Mouse (Mus musculus) urinary bladder, postnatal 10 days (tissue): ENCODE measurements around the gene Rorc.

Experiments
- DNase-seq: peaks from one replicate; pipeline ENCODE4 v3.0.0; 2022; ENCODE audit warnings: low spot score

The Rorc gene

DNA sequence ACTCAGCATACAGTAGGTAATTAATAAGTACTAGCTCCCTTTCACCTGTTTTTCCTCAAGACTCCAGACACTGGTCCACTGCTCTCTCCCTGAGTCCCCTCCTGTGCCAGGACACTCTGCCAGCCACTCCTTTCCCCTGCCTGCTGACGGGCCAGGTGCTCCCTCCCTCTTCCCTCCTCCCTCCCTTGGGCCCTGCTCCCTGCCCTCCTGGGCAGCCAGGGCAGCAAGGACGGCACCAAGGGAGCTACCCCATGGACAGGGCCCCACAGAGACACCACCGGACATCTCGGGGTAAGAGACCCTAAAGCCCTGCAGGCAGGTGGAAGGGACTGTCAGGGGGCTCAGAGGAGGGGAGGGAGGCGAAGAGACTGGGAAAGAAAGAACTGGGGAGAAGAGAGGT, at the start of gene Rorc:
Rorc (plus strand) TSS at position 154 of the 400 bp plus-strand sequence.
- no peak for DNase-seq

- no peak for DNase-seq
These were observed 43.9 kb upstream of the Rorc start for GRCm38 (mm10) chr3:94328681-94329080.

DNA sequence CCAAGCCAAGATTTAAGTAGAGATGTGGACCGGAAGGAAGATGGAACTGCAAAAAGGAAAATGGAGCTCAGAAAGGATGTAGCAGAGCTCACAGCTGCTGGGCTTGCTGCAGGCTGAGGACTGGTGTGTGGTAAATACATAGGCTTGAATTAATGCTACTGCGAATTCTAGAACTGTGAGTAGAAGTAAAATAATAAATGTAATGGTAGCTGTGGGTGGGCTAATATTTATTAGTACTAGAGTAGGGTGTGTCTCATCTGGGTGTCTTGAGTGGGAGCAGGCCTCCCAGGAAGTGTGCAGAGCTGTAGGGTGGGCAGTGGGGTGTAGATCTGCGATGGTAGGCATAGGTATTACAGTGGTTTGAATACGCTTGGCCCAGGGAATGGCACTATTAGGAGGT, 38.2 kb upstream of the Rorc start:
- DNase-seq: no peak

- no peak for DNase-seq
These were observed 34.1 kb upstream of the Rorc start for GRCm38 (mm10) chr3:94338522-94338921.

- no peak for DNase-seq
These were observed 30.6 kb upstream of the Rorc start, which contains the start of gene Them5 for GRCm38 (mm10) chr3:94341959-94342422. TSS of gene Them5 (plus strand) at chr3:94342099.

GRCm38 (mm10) chr3:94342552-94342951, 30.0 kb upstream of the Rorc start:
- DNase-seq: no peak

DNA sequence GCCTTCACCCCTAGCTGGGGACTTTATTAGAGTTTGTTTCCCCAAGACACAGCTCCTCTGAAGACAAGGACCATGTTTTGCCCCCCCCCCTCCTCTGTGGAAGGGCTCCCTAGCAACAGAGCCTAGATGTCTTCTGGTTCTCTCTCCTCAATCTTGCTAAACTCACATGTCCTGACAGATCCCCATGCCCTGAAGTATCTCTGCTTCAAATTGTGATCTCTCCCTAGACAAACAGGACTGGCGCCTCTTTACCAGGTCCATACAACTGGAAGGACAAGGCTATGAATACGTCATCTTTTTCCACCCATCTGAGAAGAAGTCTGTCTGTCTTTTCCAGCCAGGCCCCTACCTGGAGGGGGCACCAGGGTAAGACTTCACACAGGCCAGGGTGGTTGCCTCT, 28.4 kb upstream of the Rorc start:
- DNase-seq: no peak

DNA sequence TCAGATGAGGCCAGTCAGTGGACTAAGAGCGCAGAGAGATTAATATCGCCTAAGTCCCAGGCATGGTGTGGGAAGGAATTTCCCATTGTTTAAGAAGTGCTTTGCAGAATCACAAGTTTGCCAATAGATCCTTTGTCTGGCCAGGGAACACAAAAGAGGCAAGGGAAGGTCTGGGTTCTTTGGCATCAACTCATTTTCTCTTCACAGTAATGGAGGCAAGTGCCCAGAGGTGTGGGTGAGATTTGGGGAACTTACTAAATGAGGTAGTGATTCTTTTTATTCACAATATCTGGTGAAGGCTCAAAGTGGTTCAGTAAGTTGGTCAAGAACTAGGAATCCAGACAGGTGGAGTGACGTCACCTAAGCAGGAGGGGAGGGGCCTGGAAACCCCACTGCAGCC, 27.7 kb upstream of the Rorc start:
- DNase-seq: no peak

- no peak for DNase-seq
These were observed 24.4 kb upstream of the Rorc start for GRCm38 (mm10) chr3:94348146-94348545.

DNA sequence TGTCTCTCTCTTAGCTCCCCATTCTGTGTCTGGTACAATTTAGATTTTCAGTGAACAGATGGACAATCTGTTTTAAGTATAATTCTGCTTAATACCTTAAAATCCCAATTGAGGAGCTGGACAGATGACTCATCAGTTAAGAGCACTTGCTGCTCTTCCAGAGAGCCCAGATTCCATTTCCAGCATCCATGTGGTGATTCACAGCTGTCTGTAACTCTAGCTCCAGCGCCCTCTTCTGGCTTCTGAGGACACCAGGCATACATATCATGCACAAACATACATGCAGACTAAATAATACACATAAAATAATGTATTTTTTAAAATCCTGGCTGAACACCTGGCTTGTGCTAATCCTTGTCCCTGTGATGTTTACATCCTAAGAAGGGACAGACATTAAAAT, 11.8 kb upstream of the Rorc start:
- no peak for DNase-seq

DNA sequence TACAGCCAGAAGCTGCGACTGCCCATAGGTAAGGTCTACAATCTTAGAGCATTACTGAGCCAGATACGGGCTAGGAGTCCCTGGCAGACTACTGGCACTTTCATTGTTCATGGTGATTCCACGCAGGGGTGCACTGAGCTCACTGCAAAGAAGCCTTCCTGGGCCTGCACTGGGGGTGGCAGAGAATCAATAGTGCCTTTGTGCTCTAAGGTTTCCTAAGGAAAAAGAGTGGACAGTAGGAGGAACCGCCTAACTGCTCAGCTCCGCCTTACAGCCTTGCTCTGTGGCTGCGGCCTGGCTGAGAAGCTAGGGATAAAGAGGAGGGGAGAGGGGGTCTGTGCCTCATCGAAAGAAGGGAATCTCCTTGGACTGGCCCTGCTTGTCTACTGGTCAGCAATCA, 10.5 kb upstream of the Rorc start, which contains the start of gene C2cd4d:
C2cd4d (plus strand) TSS at position 301 of the 400 bp plus-strand sequence.
- no peak for DNase-seq

- DNase-seq: no peak
These were observed 9.1 kb upstream of the Rorc start for GRCm38 (mm10) chr3:94363291-94364153.

DNA sequence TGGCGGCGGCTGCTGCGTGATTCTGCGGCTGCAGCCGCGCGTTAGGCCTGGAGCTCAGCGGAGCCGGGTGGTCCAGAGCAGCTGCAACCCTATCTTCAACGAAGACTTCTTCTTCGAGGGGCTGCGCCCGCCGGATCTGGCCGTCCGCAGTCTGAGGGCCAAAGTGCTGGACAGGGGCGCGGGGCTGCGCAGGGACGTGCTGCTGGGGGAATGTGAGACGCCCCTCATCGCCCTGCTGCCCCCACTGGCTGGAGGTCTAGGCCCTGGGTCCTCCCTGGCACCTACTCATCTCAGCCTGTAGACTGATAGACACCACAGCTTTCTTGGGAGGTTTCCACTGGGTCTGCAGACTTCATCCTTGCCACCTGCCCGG, 8.5 kb upstream of the Rorc start:
- DNase-seq: no peak

- DNase-seq: no peak
These were observed 5.8 kb upstream of the Rorc start for GRCm38 (mm10) chr3:94366761-94367160.

DNA sequence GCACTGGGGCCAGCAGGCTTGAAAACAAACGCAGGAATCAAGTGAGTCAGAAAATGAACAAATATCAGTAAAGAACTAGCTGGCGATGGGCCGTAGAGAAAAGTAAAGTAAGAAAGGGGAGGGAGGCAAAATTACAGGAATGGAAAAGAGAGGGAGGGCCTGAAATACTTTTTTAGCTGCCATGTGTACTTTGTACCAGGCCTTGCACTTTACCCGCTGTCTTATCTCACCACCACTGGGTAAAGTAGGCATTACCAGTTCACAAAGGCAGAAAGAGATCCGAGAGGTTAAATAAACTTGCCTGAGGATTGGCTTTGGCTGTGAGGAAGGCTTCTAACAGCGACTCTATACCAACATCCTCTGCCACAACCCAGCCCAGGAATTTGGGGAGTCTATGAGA, 5.1 kb upstream of the Rorc start:
- no peak for DNase-seq

GRCm38 (mm10) chr3:94368631-94369030, 4.0 kb upstream of the Rorc start:
- no peak for DNase-seq

- no peak for DNase-seq
These were observed 2.9 kb upstream of the Rorc start for GRCm38 (mm10) chr3:94369709-94370108.

DNA sequence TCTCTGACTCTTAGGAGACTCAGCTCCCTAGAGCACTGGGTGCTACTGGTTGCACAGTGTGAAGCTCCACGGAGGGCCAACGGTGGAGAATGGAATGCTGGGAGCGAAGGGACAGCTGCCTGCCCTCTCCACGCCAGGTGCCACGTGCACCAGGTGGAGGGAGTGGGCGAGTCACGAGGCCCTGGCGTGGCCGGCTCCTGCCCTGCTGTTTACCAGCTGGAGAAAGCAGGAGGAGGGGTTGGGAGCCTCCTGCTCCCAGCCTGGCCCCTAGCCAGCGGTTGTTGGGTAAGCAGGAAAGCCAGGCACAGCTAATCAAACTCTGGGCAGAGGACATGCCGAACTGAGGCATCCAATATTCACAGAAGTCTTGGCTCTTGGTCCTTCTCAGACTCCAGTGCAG, 957 bp upstream of the Rorc start:
- no peak for DNase-seq

GRCm38 (mm10) chr3:94372038-94372437, 556 bp upstream of the Rorc start:
- no peak for DNase-seq

- no peak for DNase-seq
These were observed 496 bp downstream of the Rorc start for GRCm38 (mm10) chr3:94373090-94373489.

- no peak for DNase-seq
These were observed 1.0 kb downstream of the Rorc start for GRCm38 (mm10) chr3:94373597-94374011.

DNA sequence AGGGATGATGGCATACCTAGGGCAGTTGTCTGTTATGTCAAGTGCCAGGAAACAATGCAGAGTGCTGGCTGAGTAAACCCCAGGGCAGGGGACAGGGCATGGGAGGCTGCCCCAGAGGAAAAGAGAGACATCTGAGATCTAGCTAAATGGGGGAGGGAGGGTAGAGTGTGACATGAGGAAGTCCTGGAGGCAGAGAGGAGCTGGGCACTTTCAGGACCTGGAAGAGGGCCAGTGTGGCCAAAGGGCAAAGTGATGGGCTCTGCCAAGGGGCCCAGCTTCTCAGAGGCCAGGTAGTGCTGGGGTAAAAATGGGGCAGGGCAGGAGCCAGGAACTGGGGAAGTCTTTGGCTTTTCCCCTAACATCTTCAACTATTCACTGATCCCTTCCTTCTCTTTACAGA, 2.0 kb downstream of the Rorc start:
- DNase-seq: no peak

- DNase-seq: no peak
These were observed 2.6 kb downstream of the Rorc start for GRCm38 (mm10) chr3:94375146-94375545.

GRCm38 (mm10) chr3:94375861-94376260, 3.3 kb downstream of the Rorc start:
- DNase-seq: no peak
